Mouse (Mus musculus) bone marrow macrophage, adult 2 months (primary cell): Measurements from ENCODE around the gene Lrp1.

Experiments
- CTCF ChIP-seq: IDR thresholded peaks from 2 replicates; pipeline ENCODE4 v1.5.1; 2012; ENCODE audit warnings: low read depth, mild to moderate bottlenecking, low read length, moderate library complexity
- POLR2A ChIP-seq: IDR thresholded peaks from 2 replicates; pipeline ENCODE4 v1.6.1; 2012; ENCODE audit warnings: mild to moderate bottlenecking, low read depth, low read length, borderline replicate concordance

GRCm38 (mm10) chr10:127590831-127591451, 30.0 kb downstream of the Lrp1 start:
- TF ChIP-seq CTCF (no peak), POLR2A (no peak)
